Mouse (Mus musculus) hindbrain, embryonic 15.5 days (tissue): ENCODE measurements around the gene Dab1. TPM values are rescaled to one million over a fixed set of nuclear protein-coding genes. Genes with fewer than 3 reads are reported as not detected.

ENCODE experiments used
- ATAC-seq: fragments of 200-750 bp; cut with Nextera tagmentation; 2 replicates; pipeline ENCODE4 v1.8.0; 2017; ENCODE audit warnings: low read depth, moderate number of reproducible peaks, moderate TSS enrichment; ENCODE audit not compliant: low FRiP score
- H3K27ac ChIP-seq: fragments of 300-500 bp; sonication (generic); replicated peaks from 2 replicates; pipeline ENCODE4 v1.5.1; 2015; ENCODE audit warnings: mild to moderate bottlenecking, inconsistent platforms
- H3K27me3 ChIP-seq: fragments of 300-500 bp; sonication (generic); 2 replicates; pipeline ENCODE4 v1.6.1; 2015; ENCODE audit warnings: control low read depth, inconsistent platforms
- H3K36me3 ChIP-seq: fragments of 300-500 bp; sonication (generic); 2 replicates; pipeline ENCODE4 v1.6.1; 2015; ENCODE audit warnings: control low read depth, inconsistent platforms
- H3K4me1 ChIP-seq: fragments of 300-500 bp; sonication (generic); replicated peaks from 2 replicates; pipeline ENCODE4 v1.6.1; 2015; ENCODE audit warnings: control low read depth, inconsistent platforms
- H3K4me2 ChIP-seq: fragments of 300-500 bp; sonication (generic); 2 replicates; pipeline ENCODE4 v1.6.1; 2015; ENCODE audit warnings: moderate library complexity, mild to moderate bottlenecking, inconsistent platforms
- H3K4me3 ChIP-seq: fragments of 300-500 bp; sonication (generic); 2 replicates; pipeline ENCODE4 v1.5.1; 2015; ENCODE audit warnings: mild to moderate bottlenecking, inconsistent platforms
- H3K9ac ChIP-seq: fragments of 300-500 bp; sonication (generic); 2 replicates; pipeline ENCODE4 v1.6.1; 2015; ENCODE audit warnings: inconsistent platforms
- H3K9me3 ChIP-seq: fragments of 300-500 bp; sonication (generic); 2 replicates; pipeline ENCODE4 v1.6.1; 2016; ENCODE audit warnings: control low read depth, inconsistent platforms
- WGBS: fragments of 180-500 bp; shearing (Covaris S2); methylation state at CpG from one replicate; pipeline ENCODE4 v1.1.7; 2015; 5-methylcytosine and 5-hydroxymethylcytosine counted together
- polyA plus RNA-seq: library from polyadenylated mRNA; unstranded; fragments of >200 nt; fragmentation: Nextera tagmentation; extraction: Ambion mirVana; gene quantifications from 2 replicates; pipeline ENCODE4 v1.2.1, GENCODE M21; 2015

The Dab1 gene
- polyA plus RNA-seq, 1 experiment from 2014 or later = 93.7 TPM

DNA sequence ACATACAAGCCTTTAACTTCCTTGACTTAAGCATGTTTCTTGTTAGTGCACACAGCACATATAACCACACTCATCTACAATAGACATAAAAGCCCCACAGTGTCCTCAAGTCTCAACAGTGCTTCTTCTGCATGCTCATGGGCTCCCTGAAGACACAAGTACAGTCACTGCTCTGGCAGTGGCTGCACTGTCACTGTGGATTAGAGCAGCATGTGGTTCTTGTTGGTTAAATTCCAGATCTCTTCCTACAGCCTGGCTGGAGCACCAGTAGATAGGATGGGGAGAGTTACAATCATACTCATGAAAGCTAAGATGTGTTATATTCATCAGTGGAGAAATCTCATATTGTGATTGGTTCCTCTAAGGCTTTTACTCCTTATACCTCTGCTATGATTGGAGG lies 534.5 kb downstream of the Dab1 start:
- H3K9me3 ChIP-seq = no peaks in the 10 kb centered on the region
- H3K4me3 ChIP-seq = no peak overlapping the region
- no peaks in the 10 kb centered on the region for H3K4me1 ChIP-seq
- ATAC-seq = no peak
- H3K27me3 ChIP-seq = no peaks in the 10 kb centered on the region
- H3K9ac ChIP-seq = no peak overlapping the region
- H3K4me2 ChIP-seq = no peak overlapping the region
- no peaks in the 10 kb centered on the region for H3K36me3 ChIP-seq
- H3K27ac ChIP-seq = no peak overlapping the region

DNA sequence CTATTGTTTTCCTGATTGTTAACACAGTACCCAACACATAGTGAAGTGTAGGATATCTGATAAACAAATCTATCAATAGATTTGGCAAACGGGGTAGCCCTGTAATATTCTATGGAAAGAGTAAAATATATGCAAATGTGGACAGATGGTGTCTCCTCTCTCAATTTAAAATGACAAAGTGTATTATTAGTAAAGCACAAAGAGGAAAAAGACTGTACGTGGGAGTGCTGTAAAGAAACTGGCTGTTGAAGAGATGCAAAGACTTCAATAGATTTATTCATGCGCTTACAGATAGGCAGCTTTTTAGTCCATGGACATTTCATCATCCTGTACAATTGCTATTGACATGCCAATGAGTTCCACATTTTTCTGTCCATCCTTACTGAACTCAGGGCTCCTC lies 558.9 kb downstream of the Dab1 start:
- 77% methylated on average over 3 of the region's 3 CpGs for WGBS
- no peak overlapping the region for H3K27ac ChIP-seq
- H3K36me3 ChIP-seq = no peaks in the 10 kb centered on the region

GRCm38 (mm10) chr4:104186311-104186710 lies 567.2 kb downstream of the Dab1 start:
- H3K36me3 ChIP-seq = no peaks in the 10 kb centered on the region
- no peak overlapping the region for H3K4me2 ChIP-seq
- H3K4me3 ChIP-seq = no peak overlapping the region
- ATAC-seq = no peak
- H3K9me3 ChIP-seq = no peaks in the 10 kb centered on the region
- no peaks in the 10 kb centered on the region for H3K27me3 ChIP-seq
- no peak overlapping the region for H3K27ac ChIP-seq
- WGBS = 61% methylated on average over 4 of the region's 4 CpGs
- H3K9ac ChIP-seq = no peak overlapping the region
- H3K4me1 ChIP-seq = no peaks in the 10 kb centered on the region

More for the DNA sequence above, 558.9 kb downstream of the Dab1 start:
- Histone ChIP-seq H3K27me3 (no peaks in the 10 kb centered on the region), H3K4me2 (no peak overlapping the region), H3K4me3 (no peak overlapping the region), H3K9me3 (no peaks in the 10 kb centered on the region), H3K4me1 (no peaks in the 10 kb centered on the region), H3K9ac (no peak overlapping the region)
- no peak for ATAC-seq

GRCm38 (mm10) chr4:104198635-104199034 lies 579.5 kb downstream of the Dab1 start:
- Histone ChIP-seq H3K27me3 (no peaks in the 10 kb centered on the region), H3K4me1 (no peaks in the 10 kb centered on the region), H3K9ac (no peak overlapping the region), H3K4me2 (no peak overlapping the region), H3K9me3 (no peaks in the 10 kb centered on the region), H3K27ac (no peak overlapping the region), H3K36me3 (no peaks in the 10 kb centered on the region), H3K4me3 (no peak overlapping the region)
- WGBS = 87% methylated on average over 8 of the region's 8 CpGs
- no peak; the same call in 1 of the 2 replicates for ATAC-seq

DNA sequence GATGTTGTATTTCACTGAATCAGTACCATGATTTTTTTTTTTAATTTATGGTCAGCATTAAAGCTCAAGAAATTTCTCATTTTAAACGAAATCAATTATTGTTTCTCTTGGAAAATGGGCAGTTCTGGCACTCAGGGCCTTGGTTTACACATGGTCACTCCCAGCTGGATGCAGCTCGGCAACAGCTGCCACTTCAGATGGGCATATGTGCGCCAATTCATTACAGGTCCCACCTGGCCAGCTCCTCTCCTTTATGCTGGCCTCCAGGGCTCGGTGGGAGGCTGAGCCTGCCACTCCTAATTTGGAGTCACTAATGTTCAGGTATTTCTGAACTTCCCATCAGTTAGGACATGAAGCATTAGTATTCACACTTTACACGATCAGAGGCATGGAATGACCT lies 582.5 kb downstream of the Dab1 start:
- Histone ChIP-seq H3K4me2 (no peak overlapping the region), H3K27me3 (no peaks in the 10 kb centered on the region), H3K9me3 (no peaks in the 10 kb centered on the region), H3K4me3 (no peak overlapping the region), H3K27ac (no peak overlapping the region), H3K4me1 (0 out of 2 replicates have a peak, but pooled peaks cover 3% of the 10 kb centered on the region), H3K36me3 (no peaks in the 10 kb centered on the region), H3K9ac (no peak overlapping the region)
- no peak for ATAC-seq
- WGBS = 67% methylated on average over 5 of the region's 5 CpGs

- H3K4me1 ChIP-seq = 0 out of 2 replicates have a peak, but pooled peaks cover 3% of the 10 kb centered on the region
- H3K4me3 ChIP-seq = no peak overlapping the region
- no peaks in the 10 kb centered on the region for H3K9me3 ChIP-seq
- WGBS = 37% methylated on average over 6 of the region's 6 CpGs
- no peak overlapping the region for H3K9ac ChIP-seq
- H3K27me3 ChIP-seq = no peaks in the 10 kb centered on the region
- no peak overlapping the region for H3K4me2 ChIP-seq
- H3K27ac ChIP-seq = no peak overlapping the region
- ATAC-seq = no peak
- no peaks in the 10 kb centered on the region for H3K36me3 ChIP-seq
Measured at GRCm38 (mm10) chr4:104204047-104204446, 584.9 kb downstream of the Dab1 start.

DNA sequence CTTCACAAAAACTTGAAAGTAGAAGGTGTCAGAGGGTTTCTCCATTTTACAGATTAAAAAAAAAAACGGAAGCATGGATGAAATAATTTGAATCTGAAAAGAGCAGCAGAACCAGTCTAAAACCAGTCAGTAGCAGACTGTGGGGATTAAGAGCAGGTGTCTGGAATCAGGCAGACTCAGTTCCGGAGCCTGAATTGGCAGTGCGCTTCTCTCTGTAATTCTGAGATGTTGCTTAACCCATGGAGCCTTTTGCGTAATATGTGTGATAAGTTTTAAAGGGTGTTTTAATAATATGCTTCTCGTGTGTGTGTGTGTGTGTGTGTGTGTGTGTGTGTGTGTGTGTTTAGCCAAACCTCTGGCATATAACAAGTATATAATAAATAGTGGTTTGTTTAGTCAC lies 587.5 kb downstream of the Dab1 start:
- 0 out of 2 replicates have a peak, but pooled peaks cover 6% of the 10 kb centered on the region for H3K4me1 ChIP-seq
- no peaks in the 10 kb centered on the region for H3K9me3 ChIP-seq
- no peak overlapping the region for H3K27ac ChIP-seq
- H3K4me2 ChIP-seq = no peak overlapping the region
- 80% methylated on average over 5 of the region's 5 CpGs for WGBS
- no peak overlapping the region for H3K9ac ChIP-seq
- H3K27me3 ChIP-seq = no peaks in the 10 kb centered on the region
- no peak overlapping the region for H3K4me3 ChIP-seq
- no peak for ATAC-seq
- no peaks in the 10 kb centered on the region for H3K36me3 ChIP-seq

- Histone ChIP-seq H3K9ac (no peak overlapping the region), H3K36me3 (no peaks in the 10 kb centered on the region), H3K9me3 (no peaks in the 10 kb centered on the region), H3K27ac (no peak overlapping the region), H3K4me3 (no peak overlapping the region), H3K4me1 (0 out of 2 replicates have a peak, but pooled peaks cover 4% of the 10 kb centered on the region), H3K4me2 (no peak overlapping the region), H3K27me3 (no peaks in the 10 kb centered on the region)
- ATAC-seq = no peak
- 42% methylated on average over 2 of the region's 2 CpGs for WGBS
Measured at GRCm38 (mm10) chr4:104209081-104209480, 589.9 kb downstream of the Dab1 start.

GRCm38 (mm10) chr4:104210796-104211195 lies 591.6 kb downstream of the Dab1 start:
- Histone ChIP-seq H3K27me3 (no peaks in the 10 kb centered on the region), H3K4me2 (no peak overlapping the region), H3K9ac (no peak overlapping the region), H3K9me3 (no peaks in the 10 kb centered on the region), H3K4me3 (no peak overlapping the region), H3K36me3 (no peaks in the 10 kb centered on the region), H3K27ac (no peak overlapping the region), H3K4me1 (peaks cover 3% of the 10 kb centered on the region; the same call in 1 of the 2 replicates)
- WGBS = 91% methylated on average over 1 of the region's 1 CpGs
- no peak for ATAC-seq

- H3K9ac ChIP-seq = no peak overlapping the region
- no peak overlapping the region for H3K27ac ChIP-seq
- H3K4me3 ChIP-seq = no peak overlapping the region
- no peaks in the 10 kb centered on the region for H3K27me3 ChIP-seq
- H3K4me1 ChIP-seq = peaks cover 5% of the 10 kb centered on the region
- H3K36me3 ChIP-seq = no peaks in the 10 kb centered on the region
- no peak for ATAC-seq
- 61% methylated on average over 9 of the region's 9 CpGs for WGBS
- no peaks in the 10 kb centered on the region for H3K9me3 ChIP-seq
- no peak overlapping the region for H3K4me2 ChIP-seq
Measured at GRCm38 (mm10) chr4:104211531-104212455, 592.6 kb downstream of the Dab1 start.

- ATAC-seq = no peak
- Histone ChIP-seq H3K4me2 (no peak overlapping the region), H3K4me1 (peaks cover 11% of the 10 kb centered on the region), H3K27me3 (no peaks in the 10 kb centered on the region), H3K4me3 (no peak overlapping the region), H3K27ac (no peak overlapping the region), H3K9ac (no peak overlapping the region), H3K9me3 (no peaks in the 10 kb centered on the region), H3K36me3 (no peaks in the 10 kb centered on the region)
- 29% methylated on average over 7 of the region's 7 CpGs for WGBS
Measured at GRCm38 (mm10) chr4:104214724-104215123, 595.6 kb downstream of the Dab1 start.

DNA sequence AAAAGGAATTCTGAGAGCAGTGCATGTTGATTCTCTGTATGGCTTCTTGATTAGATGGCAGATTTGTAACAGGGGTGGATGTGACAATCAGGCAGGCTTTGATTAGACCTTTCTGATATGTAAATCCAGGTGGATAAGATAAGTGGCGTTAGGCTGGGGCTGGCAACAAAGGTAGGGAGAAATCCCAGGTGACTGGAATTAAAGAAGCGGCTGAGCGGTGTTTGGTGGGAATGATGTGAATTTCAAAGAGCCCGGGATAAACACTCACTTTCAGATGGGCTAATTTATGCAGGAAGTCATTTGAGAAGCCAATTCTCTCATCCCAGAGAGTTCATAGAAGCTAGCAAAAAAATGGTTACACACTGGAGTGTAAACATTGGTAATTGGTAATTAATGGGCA lies 598.2 kb downstream of the Dab1 start:
- Histone ChIP-seq H3K9me3 (no peaks in the 10 kb centered on the region), H3K4me1 (peaks cover 8% of the 10 kb centered on the region), H3K4me2 (peak overlapping the region; percentile 15; the same call in 1 of the 2 replicates), H3K9ac (no peak overlapping the region), H3K4me3 (no peak overlapping the region), H3K27ac (no peak overlapping the region), H3K36me3 (no peaks in the 10 kb centered on the region), H3K27me3 (no peaks in the 10 kb centered on the region)
- 30% methylated on average over 4 of the region's 4 CpGs for WGBS
- no peak for ATAC-seq
